Mouse (Mus musculus) heart, postnatal 25 days (tissue): ENCODE results near the gene Gcc1. TPM values are rescaled to one million over a fixed set of nuclear protein-coding genes. Genes with fewer than 3 reads are reported as not detected.

Source experiments
- DNase-seq: peaks from one replicate; pipeline ENCODE4 v3.0.0; 2022; ENCODE audit warnings: low spot score
- intact Hi-C: fragments of 180-260 bp; cut with DNase I; formaldehyde crosslinking; loops from one replicate; pipeline ENCODE4 v1.15.1; 2025
- total RNA-seq, 2 experiments: library from RNA; stranded (reverse); gene quantifications; 2 replicates each; pipeline ENCODE4 v1.2.3; 2021

The Gcc1 gene
- total RNA-seq = 1 to 10 TPM; 7.3 to 7.8 TPM

DNA sequence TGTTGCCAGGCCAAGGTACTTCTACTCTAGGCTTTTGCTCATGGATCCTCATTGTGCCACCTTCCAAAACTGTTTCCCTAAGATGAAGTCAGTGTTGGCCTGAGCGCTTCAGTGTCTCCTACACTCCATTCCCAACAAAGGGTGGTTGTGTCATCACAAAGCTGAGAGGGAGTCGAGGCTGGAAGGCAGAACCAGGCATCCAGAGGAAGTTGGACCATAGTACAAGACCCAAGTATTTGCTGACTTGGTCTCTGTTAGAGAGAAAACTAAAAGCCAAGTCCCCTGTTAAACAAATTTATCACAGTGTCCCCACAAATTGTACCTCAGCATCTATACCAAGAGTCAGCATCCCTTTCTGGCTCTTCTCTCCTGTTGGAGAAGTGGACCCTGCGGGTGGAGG, at the start of gene Gcc1:
Gene Gcc1 (minus strand): TSS at position 101 of the 400 bp plus-strand sequence.
- no peak for DNase-seq
- intact Hi-C loops = no loop called here

DNA sequence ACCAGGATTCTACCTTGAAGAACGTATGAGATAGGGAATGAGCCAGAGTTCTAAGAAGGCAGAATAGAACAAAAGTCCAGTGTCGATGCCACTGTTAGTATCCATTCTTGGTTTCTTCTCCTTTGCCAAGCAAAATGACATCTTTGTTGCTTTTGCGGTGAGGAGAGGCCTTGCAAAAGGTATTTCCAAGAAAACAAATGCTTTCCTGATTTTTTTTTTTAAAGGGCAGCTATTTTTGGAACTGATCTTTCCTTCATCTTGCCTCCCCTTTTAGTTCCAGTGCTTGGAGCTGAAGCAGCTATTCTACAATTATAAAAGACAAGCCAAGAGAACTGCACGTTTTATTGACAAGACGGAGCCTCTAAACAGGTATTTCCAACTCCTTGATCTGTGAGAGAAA, 46.6 kb upstream of the Gcc1 start, which contains the start of gene Snd1:
Gene Snd1 (plus strand): TSS at position 301 of the 400 bp plus-strand sequence.
- intact Hi-C loops = loop anchor here (5.0 kb wide), 1 partner anchor 53 kb away; the partner anchor contains the start of gene Arf5

DNA sequence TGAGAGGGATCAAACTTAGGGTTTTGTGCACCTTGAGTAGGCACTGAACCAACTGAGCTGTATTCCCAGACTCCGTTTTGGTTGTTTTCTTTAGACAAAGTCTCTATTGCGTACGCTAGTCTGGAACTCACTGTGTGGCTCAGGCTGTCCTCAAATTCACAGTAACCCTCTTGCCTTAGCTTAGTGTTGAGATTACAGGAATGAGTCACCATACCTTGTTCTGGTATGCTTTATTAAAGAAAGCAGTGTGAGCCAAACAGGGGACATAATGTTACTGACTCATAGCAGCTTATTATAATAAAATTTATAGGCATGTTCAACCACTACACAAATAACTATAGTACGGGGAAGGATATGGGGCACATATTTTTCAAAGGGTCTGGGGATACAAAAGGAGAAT, 46.0 kb upstream of the Gcc1 start:
- intact Hi-C loops = no loop called here
- no peak for DNase-seq

More for the DNA sequence above, 46.6 kb upstream of the Gcc1 start, which contains the start of gene Snd1:
- DNase-seq = no peak

DNA sequence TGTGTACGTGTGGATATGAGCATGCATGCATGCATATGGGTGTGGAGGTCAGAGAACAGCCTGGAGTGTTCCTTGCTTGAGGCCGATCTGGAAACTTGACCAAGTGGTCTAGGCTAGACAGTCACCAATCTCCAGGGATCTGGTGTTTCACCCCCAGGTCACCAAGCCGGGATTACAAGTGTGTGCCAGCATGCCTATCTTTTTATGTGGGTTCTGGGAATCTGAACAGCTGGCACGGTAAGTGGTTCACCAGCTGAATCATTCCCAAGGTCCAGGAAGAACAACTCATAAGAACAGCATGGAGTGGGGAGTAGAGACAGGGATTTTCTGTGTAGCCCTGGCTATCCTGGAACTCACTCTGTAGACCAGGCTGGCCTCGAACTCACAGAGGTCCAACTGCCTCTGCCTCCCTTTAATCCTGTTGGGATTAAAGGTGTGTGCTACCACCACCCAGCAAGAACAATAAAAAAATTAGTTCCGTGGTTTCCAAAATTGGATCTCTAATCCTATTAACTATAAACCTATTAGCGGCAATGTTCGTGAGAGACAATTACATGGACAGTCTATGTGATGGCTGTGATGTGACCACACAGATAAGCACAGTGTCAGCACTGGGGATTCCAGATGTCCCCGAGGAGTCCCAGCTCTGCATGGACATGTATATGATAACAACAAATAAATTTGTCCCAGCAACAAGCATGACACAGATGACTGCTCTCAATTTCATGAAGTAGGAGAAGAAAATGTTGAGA, 43.3 kb upstream of the Gcc1 start:
- intact Hi-C loops = no loop called here
- DNase-seq = no peak

DNA sequence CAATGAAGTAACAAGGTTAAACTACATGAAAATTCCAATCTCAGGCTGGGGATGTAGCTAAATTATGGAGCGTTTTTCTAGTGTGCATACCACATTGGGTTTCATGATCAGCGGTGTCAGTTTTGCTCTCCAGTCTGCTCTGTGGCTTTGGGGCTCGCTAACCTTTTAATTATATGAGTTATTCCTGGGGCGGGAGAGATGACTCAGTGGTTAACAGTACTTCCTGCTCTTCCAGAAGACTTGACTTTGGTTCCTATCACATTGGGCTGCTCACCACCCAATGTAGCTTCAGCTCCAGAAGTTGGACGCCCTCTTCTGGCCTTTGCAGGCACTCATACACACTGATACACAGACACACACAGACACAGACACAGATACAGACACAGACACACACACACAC, 42.4 kb upstream of the Gcc1 start:
- DNase-seq = no peak

DNA sequence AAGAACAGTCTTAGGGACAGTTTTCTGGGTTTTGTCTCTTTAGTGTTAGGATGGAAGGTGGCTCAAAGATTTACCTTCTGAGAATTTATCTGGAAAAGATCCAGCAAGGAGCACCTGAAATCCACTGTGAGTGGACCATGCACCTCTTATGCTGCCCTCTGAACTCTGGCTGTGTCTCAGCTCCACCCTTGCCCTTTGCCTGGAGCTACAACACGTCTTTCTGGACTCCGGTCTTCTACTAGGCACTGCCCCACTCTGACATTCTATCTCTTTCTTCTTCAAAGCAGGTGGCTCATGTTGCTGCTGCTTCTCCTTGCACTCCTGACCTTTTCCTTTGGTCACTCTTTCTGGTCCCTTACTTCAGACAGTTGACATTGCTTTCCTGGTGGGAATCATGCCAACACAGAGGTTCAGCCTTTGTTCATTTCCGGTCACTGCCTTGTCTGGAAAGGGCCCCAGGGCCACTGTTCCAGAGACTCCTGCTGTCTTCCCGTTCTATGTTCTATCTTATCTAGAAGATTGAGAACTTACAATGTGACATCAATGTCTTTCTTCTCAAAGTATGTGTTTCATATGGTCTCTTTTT, 41.9 kb upstream of the Gcc1 start:
- intact Hi-C loops = no loop called here
- no peak for DNase-seq

More for the DNA sequence above, 42.4 kb upstream of the Gcc1 start:
- intact Hi-C loops = no loop called here

DNA sequence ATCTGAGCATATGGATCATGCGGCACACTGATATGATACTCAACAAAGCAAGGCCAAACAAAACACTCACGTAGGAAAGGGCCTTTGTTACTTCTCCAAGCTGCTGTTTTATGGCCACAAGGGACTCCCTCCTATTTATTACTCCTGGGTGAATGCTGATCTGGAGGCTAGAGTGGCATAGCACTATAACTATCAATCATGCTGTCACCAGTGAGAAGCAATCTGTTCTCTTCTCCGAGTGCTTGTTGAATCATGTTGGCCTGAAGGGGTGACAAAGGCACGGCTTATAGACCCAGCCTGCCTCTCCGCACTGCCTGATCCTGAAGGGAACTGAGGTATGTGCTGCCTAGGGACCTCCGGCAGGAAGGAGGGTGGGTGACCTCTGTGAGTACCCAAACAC, 36.4 kb upstream of the Gcc1 start:
- DNase-seq = no peak
- intact Hi-C loops = loop anchor here (5.0 to 10.0 kb wide), 2 partner anchors 42 to 560 kb away; partner anchors contain the start of gene Arf5

DNA sequence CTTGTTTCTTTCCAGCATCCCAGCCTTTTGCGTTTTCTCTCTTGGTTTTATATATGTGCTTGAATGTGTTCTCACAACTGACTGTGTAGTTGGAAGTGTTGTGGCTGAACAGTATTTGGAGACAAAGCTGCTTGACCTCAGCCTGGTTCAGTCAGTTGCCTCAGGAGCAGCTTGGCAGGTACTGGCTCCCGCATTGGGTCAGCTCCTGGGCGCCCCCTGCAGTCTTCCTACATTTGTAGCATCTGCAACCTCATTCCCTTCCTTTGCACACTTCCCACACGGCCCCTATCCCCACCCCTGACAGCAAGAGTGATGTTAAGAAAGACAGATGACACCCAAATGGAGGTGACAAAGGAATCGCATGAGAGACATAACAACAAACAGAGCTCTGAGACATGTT, 32.3 kb upstream of the Gcc1 start:
- intact Hi-C loops = loop anchor here (1.0 to 10.0 kb wide), 4 partner anchors 38 to 564 kb away; partner anchors contain the start of gene Arf5
- peak; percentile 27 for DNase-seq

DNA sequence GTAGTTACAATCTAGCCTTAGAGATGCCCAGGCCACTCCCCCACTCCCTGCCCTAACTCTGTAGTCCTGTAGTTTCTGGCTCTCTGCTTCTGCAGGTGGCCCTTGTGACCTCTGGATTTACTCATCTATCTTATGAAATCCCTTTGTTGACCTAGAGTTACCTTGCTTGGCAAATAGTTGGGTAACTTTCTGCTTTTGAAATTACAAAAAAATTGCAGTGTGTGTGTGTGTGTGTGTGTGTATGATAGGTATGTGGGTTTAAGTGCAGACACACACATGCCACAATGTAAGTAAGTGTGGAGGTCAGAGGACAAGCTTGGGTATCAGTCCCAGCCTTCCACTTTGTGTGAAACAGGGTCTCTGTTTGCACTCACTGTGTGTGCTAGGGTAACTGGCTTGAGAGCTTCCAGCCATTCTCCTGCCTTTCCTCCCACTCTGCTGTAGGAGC, 31.1 kb upstream of the Gcc1 start:
- DNase-seq = no peak
- intact Hi-C loops = loop anchor here (1.0 kb wide), 1 partner anchor 147 kb away; no protein-coding TSS in a partner anchor

DNA sequence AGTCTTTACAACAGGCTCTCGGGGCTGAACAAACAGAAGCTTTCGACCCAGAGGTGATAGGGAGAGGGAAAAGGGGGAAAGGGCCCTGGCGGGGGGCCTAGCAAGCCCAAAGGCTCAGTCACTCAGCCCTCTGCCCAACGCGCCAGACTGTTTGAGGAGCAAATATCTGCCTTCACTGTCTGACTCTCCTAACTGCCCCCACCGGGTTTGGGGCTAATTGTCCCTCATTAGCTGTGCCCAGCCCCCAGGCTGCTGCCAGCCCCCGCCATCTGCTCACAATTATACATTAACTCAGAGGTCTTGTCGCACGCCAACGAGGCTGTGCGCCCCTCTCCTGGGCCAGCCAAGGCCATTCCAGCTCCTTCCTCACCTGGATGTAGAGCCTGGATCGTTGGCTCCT, 22.8 kb upstream of the Gcc1 start:
- DNase-seq = no peak
- intact Hi-C loops = no loop called here

DNA sequence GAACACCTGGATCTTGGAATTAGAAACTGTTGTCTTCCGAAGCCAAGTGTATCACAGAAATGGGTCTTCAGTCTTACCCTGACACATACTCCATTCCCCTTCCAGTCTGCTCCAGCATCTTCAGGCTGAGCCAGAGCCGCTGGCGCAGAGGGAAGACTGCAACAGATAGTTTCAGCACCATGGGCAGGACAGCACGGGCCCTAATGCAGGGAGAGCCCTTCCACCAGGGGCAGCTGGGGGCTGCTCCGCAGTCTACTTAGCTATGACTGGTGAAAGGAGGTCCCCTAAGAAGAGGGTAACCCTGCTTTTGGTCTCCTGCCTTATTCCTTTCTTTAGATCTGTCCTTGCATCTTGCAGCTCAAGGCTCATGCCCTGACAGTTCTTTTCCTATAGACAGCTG, 22.3 kb upstream of the Gcc1 start:
- DNase-seq = no peak
- intact Hi-C loops = no loop called here

DNA sequence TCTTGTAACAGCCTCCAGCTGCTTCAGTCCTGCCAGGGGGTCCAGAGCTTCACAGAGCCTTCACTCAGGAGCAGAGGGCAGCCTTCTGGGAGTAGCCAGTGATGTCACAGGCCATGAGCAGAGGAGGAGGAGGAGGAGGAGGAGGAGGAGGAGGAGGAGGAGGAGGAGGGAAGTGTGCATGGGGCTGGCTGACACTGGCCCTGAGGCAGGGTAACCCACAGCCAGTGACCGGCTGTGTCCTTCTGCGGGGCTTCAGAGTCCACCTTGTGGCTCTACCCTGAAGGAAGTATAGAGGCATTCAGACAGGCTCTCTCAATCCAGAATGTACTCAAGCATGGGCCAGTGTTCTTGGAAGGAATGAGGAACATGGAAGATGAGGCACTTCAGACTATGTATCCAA, 21.1 kb upstream of the Gcc1 start, which contains the start of gene Pax4:
Gene Pax4 (minus strand): TSS at position 101 of the 400 bp plus-strand sequence.
- no peak for DNase-seq
- intact Hi-C loops = no loop called here

DNA sequence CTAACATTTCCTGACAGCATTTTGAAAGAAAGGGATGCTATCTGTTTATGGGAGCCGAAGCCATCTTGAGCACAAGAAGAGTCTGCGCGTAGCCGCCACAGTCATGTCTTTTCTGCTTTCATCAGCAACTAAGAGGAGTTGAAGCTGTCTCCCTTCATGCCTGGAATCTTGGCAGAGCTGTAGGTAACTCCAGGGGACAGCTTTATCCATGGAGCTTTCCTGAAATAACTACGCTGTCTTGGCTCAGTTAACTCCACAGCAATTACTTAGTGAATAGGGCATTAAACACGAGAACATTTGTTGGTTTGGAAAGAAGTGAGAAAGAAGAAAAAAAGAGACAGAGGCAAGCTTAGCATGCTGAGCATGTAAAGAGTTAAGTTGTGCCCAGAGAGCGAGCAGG, 19.7 kb upstream of the Gcc1 start:
- intact Hi-C loops = no loop called here
- no peak for DNase-seq

DNA sequence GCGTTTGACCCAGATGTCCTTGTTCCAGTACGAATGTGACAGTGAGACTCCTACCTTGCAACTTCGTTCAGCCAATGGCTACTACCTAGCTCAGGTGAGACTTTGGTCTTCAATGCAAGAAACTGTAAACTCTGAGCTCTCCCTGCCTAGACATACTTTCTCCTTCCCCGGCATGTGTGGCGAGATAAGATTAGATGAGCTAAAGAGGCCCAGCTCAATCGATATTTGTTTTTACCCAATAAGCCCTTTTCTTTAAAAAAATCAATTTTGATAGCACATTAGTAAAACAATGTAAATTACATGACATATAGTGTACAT, 3.3 kb upstream of the Gcc1 start:
- intact Hi-C loops = no loop called here
- DNase-seq = no peak

DNA sequence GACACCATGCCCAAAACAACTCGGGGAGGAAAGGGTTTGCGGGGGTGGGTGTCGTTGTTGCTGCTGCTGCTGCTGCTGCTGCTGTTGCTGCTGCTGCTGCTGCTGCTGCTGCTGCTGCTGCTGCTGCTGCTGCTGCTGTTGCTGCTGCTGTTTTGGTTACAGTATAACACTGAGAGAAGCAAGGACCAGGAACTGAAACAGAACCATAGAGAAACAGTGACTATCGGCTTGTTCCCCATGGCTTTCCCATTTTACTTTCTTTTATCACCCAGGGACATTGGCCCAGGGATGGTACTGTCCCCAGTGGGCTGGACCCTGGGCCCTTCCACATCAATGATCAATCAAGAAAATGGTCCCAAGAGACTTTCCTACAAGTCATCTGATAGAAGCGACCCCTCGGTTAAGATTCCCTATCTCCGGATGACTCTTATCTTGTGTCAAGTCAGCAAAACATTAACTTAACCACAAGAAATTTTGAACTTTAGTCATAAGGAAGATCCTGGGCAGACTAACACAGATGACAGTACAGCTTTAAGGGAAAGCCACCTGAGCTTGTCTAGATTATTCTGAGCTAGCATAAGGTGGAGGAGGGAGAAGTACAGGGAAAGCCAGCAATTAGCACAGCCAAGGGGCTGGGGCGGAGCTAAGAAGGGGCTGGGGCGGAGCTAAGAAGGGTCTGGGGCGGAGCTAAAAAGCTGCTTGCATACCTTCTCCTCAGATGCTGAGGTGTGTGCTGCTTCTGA, 2.8 kb upstream of the Gcc1 start:
- intact Hi-C loops = no loop called here

DNA sequence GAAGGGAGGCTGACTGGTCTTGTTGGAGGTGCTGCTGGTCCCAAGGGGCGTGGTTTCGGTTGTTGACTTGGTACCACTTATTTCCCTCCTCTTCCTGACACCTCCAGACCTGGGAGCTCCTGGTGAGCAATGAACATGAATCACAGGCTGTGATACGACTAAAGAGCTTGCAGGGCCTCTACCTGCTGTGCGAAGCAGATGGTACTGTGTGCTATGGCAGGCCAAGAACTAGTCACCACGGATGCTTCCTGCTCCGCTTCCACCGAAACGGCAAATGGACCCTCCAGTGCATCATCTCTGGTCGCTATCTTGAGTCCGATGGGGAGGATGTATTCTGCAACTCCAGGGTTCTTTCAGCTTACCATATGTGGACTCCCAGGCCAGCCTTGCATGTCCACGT, 1.7 kb upstream of the Gcc1 start:
- intact Hi-C loops = no loop called here

More for the DNA sequence above, 2.8 kb upstream of the Gcc1 start:
- no peak for DNase-seq

DNA sequence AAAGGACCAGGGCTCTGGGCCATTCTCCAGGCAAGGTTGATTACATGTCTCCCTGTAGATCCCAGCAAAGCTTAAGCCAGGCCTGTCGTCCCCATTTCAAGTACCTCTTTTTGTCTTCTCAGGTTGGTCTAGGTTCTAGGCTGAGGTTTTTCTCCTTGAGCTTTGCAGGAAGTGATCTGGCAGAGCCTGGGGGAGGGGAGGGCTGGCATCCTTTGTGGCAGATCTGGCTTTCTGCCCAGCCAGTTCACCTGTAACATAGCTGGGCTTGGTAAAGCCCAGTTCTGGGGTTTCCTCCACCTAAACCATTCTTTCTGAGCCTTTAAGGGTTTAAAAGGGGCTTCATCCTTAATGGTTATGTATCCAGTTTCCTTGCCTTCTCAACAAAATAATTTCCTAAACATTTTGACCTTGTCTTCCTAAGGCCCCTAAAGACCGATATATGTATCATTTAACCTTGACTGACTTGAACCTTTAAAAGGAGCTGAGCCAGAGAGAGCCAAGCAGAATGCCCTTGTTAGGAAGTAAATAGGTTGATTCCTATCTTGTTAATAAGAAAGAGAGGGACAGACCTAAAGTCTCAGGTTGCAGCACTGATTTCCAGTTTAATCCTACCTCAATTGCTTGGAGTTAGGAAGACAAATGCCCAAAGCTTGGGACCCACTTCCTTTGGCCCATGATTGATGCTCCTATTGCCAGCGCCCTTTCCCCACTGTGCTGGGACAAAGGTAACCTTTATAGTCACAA, 922 bp downstream of the Gcc1 start, which contains the start of gene Fscn3:
Gene Fscn3 (plus strand): TSS at position 694 of the 744 bp plus-strand sequence.
- intact Hi-C loops = no loop called here
- no peak for DNase-seq

More for the DNA sequence above, 1.7 kb upstream of the Gcc1 start:
- no peak for DNase-seq

DNA sequence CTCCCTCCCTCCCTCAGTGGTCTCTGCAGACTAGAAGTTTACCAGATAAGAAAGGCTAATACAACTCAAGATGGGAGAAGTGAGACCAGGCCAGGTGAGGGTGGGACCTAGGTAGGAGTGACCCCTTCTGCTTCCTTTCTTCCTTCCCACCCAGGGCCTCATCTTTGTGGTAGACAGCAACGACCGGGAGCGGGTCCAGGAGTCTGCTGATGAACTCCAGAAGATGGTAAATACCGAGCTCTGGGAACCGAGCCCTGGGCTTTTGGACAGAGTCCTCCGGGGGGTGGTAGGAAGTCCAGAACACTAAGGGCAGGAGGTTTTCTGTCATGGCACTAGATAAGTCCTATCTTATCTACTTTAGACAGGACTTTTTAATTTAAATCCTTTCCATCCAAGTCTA, 3.2 kb downstream of the Gcc1 start:
- intact Hi-C loops = no loop called here
- DNase-seq = no peak

DNA sequence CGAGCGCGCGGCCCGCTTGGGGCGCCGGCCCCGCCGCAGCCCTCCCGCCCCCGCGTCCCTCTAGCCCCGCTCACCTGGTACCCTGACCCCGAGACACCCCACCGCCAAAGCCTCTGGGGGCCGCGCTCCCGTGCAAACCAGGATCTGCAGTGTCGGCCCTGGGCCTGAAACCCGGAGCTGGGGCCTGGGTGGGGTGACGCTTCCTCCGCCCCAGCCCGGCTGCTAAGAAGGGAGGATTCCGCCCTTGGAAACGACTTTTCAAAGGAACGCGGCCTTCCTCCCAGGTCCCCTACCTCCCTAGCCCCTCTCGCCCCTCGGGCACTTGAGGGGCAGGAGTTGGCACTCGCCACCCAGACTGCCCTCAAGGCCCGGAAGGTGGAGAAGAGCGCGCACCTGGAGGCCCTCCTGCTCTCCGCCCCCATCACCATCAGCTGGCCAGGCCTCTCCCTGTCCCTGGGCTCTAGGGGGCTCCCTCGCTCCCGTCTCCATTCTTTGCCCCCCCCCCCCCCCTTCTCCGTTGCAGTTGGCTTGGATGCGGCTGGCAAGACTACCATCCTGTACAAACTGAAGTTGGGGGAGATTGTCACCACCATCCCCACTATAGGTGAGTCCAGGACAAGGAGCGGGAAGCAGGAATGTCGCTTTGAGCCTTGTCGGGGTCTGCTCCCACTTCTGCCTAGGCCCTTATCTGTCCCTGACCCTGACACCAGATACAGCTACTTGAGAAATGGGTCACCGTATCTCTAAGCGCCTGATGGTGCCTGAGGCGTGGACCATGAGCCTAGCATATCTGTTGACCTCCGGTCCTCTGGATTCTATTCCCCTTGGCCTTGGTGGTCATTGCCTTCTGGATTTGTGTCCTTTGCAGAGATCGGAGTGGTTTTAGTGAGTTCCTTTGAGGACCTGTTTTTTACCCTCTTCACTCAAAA, 4.2 kb downstream of the Gcc1 start:
- intact Hi-C loops = loop anchor here (5.0 kb wide), 3 partner anchors 38 to 162 kb away; partner anchors contain the start of gene Snd1
- peak; percentile 24 for DNase-seq
